Mouse (Mus musculus): ENCODE measurements around the gene Gjc2. TPM values are rescaled to one million over a fixed set of nuclear protein-coding genes. Genes with fewer than 3 reads are reported as not detected.

The Gjc2 gene
- polyA plus RNA-seq, 1 experiment from 2014 or later = 0.10 TPM

DNA sequence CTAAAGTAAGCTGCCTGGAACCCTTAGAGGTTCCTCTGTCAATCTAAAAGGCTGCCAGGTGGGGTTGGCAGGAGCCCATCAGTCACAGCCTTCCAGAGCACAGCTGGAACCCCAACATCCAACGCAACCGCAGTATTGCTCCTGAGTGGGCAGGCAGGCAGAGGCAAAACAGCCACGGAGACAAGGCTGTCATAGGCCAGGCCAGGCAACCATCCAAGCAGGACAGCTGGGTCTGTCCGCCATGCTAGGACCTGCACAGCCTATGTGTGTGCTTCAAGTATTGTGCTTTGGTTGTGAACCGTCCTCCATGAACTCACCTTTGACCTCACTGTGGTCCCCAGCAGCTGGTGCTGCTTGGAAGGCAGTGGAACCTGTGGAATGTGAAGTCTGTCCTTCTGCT, 27.1 kb downstream of the Gjc2 start:
- ATAC-seq = no peak
- Histone ChIP-seq H3K9ac (ENCODE audit: low read length) (no peak overlapping the region), H3K4me2 (ENCODE audit: low read length) (no peak overlapping the region), H3K4me3 (ENCODE audit: low read depth, low read length) (no peak overlapping the region), H3K4me1 (ENCODE audit: control insufficient read depth, insufficient read depth, low read length) (no peaks in the 10 kb centered on the region), H3K27ac (ENCODE audit: low read depth, low read length) (no peak overlapping the region), H3K9me3 (replicated peaks; ENCODE audit: control insufficient read depth, low read length) (no peaks in the 10 kb centered on the region), H3K27me3 (replicated peaks; ENCODE audit: control insufficient read depth, insufficient read depth, low read length) (no peaks in the 10 kb centered on the region), H3K36me3 (ENCODE audit: control insufficient read depth, insufficient read depth, low read length) (peaks cover 6% of the 10 kb centered on the region)
- 92% methylated on average over 5 of the region's 5 CpGs for WGBS
- DNase-seq (ENCODE audit: low spot score) = no peak

DNA sequence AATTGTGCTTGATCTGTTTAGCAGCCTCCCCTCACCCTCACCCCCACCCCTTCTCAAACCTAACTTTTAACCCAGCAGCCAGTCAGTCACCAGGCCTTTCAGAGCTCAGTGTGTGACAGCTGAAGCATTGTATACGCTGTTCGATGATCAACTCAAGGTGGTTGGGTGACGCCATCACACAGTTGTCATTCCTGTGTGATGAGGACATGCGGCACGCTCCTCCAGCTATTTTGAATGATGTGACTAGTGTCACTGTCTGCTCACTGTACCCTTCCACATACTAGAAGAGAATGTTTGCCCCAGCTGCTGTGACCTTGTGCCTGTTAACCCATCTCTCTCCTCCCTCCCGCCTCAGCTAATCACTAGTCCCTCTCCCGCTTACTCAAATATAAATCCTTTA, 28.8 kb downstream of the Gjc2 start:
- Histone ChIP-seq H3K27me3 (replicated peaks; ENCODE audit: control insufficient read depth, insufficient read depth, low read length) (no peaks in the 10 kb centered on the region), H3K4me1 (ENCODE audit: control insufficient read depth, insufficient read depth, low read length) (no peaks in the 10 kb centered on the region), H3K36me3 (ENCODE audit: control insufficient read depth, insufficient read depth, low read length) (peaks cover 6% of the 10 kb centered on the region; the same call in 1 of the 2 replicates), H3K4me2 (ENCODE audit: low read length) (no peak overlapping the region), H3K27ac (ENCODE audit: low read depth, low read length) (no peak overlapping the region), H3K9me3 (replicated peaks; ENCODE audit: control insufficient read depth, low read length) (no peaks in the 10 kb centered on the region), H3K9ac (ENCODE audit: low read length) (no peak overlapping the region), H3K4me3 (ENCODE audit: low read depth, low read length) (no peak overlapping the region)
- ATAC-seq (no peak), DNase-seq (ENCODE audit: low spot score) (no peak)
- 88% methylated on average over 7 of the region's 7 CpGs for WGBS

DNA sequence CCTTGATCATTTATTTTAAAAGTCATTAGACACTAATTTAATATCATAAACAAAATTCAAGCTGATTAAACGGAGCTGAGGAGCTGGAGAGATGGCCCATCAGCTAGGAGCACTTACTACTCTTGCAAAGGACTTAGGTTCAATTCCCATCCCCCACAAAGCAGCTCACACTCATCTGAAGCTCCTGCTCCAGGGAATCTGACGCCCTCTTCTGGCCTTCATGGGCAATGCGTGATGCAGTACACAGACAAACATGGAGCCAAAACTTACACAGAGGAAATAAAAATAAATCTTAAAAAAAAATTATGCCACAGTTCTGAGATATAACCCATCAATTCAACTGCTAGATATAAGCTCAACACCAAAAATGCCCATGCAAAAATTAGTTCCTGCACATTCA, 31.3 kb downstream of the Gjc2 start:
- 28% methylated on average over 3 of the region's 3 CpGs for WGBS
- Histone ChIP-seq H3K27me3 (replicated peaks; ENCODE audit: control insufficient read depth, insufficient read depth, low read length) (no peaks in the 10 kb centered on the region), H3K4me2 (ENCODE audit: low read length) (no peak overlapping the region), H3K36me3 (ENCODE audit: control insufficient read depth, insufficient read depth, low read length) (peaks cover 3% of the 10 kb centered on the region; the same call in 1 of the 2 replicates), H3K9me3 (replicated peaks; ENCODE audit: control insufficient read depth, low read length) (no peaks in the 10 kb centered on the region), H3K9ac (ENCODE audit: low read length) (no peak overlapping the region), H3K4me3 (ENCODE audit: low read depth, low read length) (no peak overlapping the region), H3K4me1 (ENCODE audit: control insufficient read depth, insufficient read depth, low read length) (no peaks in the 10 kb centered on the region), H3K27ac (ENCODE audit: low read depth, low read length) (no peak overlapping the region)
- no peak for ATAC-seq
- no peak for DNase-seq (ENCODE audit: low spot score)

DNA sequence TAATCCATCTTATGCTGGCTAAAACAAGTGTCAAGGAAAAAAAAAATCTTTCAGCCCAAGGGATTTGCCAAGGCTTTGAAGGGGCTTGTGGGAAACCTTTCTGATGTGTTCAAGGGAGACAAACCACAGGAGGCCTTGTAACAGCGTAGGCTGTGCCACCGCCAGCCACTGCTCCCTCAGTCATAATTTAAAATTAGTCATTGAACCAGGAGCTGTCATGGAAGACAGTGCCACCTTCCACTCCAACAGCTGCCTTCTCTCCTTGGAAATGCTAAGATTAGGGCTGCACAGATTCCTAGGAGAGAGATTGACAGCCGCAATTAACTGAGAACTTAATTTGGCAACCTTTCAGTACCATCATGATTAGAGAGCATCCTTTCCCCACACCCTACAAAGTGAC, 33.7 kb downstream of the Gjc2 start:
- ATAC-seq (no peak), DNase-seq (ENCODE audit: low spot score) (no peak)
- Histone ChIP-seq H3K9me3 (replicated peaks; ENCODE audit: control insufficient read depth, low read length) (no peaks in the 10 kb centered on the region), H3K9ac (ENCODE audit: low read length) (no peak overlapping the region), H3K4me3 (ENCODE audit: low read depth, low read length) (no peak overlapping the region), H3K36me3 (ENCODE audit: control insufficient read depth, insufficient read depth, low read length) (no peaks in the 10 kb centered on the region), H3K4me2 (ENCODE audit: low read length) (no peak overlapping the region), H3K27ac (ENCODE audit: low read depth, low read length) (no peak overlapping the region), H3K27me3 (replicated peaks; ENCODE audit: control insufficient read depth, insufficient read depth, low read length) (no peaks in the 10 kb centered on the region), H3K4me1 (ENCODE audit: control insufficient read depth, insufficient read depth, low read length) (no peaks in the 10 kb centered on the region)
- 71% methylated on average over 3 of the region's 3 CpGs for WGBS

DNA sequence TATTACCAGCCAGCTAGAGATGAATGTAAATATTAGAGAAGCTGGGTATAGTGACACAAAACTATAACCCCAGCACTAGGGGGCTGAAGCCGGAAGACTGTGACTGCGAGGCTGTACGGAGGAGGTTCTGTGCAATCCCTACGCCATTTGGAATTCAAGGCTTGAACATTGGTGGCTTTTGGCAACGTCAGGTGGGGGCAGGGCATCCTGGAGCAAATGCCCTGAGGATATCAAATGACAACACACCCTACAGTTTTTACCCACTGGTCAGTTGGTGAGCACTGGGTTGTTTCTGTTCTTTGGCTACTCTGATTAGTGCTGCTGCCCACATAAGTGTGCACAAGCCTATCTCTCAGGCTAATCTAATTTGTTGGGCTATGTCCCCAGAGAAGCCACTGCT, 40.1 kb downstream of the Gjc2 start:
- WGBS = 74% methylated on average over 5 of the region's 5 CpGs

DNA sequence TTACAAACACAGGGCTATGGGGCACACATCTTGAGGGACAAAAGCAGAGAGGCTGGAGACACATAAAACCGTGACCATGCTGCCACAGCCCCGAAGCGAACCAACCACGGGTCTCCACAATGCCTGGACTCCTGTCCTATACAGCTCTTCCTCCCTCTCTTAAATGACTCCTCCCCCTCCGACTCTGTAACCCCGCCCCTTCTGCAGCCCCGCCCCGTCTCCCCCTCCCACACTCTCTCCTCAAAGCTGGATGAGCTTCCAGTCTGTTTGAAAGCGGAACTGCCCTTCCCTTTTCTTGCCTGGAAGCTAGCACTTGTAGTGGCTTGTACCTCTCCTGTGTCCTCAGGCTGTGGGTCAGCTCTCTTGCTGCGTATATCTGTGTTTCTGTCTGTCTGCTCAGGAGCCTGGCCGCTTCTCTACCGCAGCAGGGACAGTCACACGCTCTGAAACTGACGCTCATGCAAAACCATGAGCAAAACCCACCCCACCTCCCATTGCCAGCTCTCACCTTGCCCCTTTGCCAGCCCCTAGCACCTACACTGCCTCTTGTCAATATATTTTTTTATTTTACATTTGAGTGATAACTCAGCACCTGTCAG, 41.1 kb downstream of the Gjc2 start:
- 12% methylated on average over 14 of the region's 14 CpGs for WGBS
- DNase-seq (ENCODE audit: low spot score) = no peak

More for the DNA sequence above, 40.1 kb downstream of the Gjc2 start:
- Histone ChIP-seq H3K4me1 (ENCODE audit: control insufficient read depth, insufficient read depth, low read length) (no peaks in the 10 kb centered on the region), H3K27ac (ENCODE audit: low read depth, low read length) (no peak overlapping the region), H3K36me3 (ENCODE audit: control insufficient read depth, insufficient read depth, low read length) (no peaks in the 10 kb centered on the region), H3K9ac (ENCODE audit: low read length) (no peak overlapping the region), H3K4me3 (ENCODE audit: low read depth, low read length) (no peak overlapping the region), H3K9me3 (replicated peaks; ENCODE audit: control insufficient read depth, low read length) (no peaks in the 10 kb centered on the region), H3K27me3 (replicated peaks; ENCODE audit: control insufficient read depth, insufficient read depth, low read length) (0 out of 2 replicates have a peak, but pooled peaks cover under 1% of the 10 kb centered on the region), H3K4me2 (ENCODE audit: low read length) (no peak overlapping the region)
- DNase-seq (ENCODE audit: low spot score) (no peak), ATAC-seq (no peak)

GRCm38 (mm10) chr11:59138537-59139486, 44.2 kb downstream of the Gjc2 start:
- WGBS = 73% methylated on average over 19 of the region's 19 CpGs
- no peaks in the 10 kb centered on the region for H3K4me1 ChIP-seq (ENCODE audit: control insufficient read depth, insufficient read depth, low read length)
- H3K9me3 ChIP-seq (replicated peaks; ENCODE audit: control insufficient read depth, low read length) = no peaks in the 10 kb centered on the region
- H3K4me2 ChIP-seq (ENCODE audit: low read length) = no peak overlapping the region
- H3K27ac ChIP-seq (ENCODE audit: low read depth, low read length) = no peak overlapping the region
- H3K27me3 ChIP-seq (replicated peaks; ENCODE audit: control insufficient read depth, insufficient read depth, low read length) = peaks cover 41% of the 10 kb centered on the region
- no peaks in the 10 kb centered on the region for H3K36me3 ChIP-seq (ENCODE audit: control insufficient read depth, insufficient read depth, low read length)
- ATAC-seq (no peak), DNase-seq (ENCODE audit: low spot score) (no peak)
- no peak overlapping the region for H3K4me3 ChIP-seq (ENCODE audit: low read depth, low read length)
- H3K9ac ChIP-seq (ENCODE audit: low read length) = no peak overlapping the region

More for the DNA sequence above, 41.1 kb downstream of the Gjc2 start:
- H3K27ac ChIP-seq (ENCODE audit: low read depth, low read length) = no peak overlapping the region
- no peak overlapping the region for H3K4me3 ChIP-seq (ENCODE audit: low read depth, low read length)
- no peak for ATAC-seq
- H3K36me3 ChIP-seq (ENCODE audit: control insufficient read depth, insufficient read depth, low read length) = no peaks in the 10 kb centered on the region
- H3K27me3 ChIP-seq (replicated peaks; ENCODE audit: control insufficient read depth, insufficient read depth, low read length) = peaks cover 10% of the 10 kb centered on the region; the same call in 1 of the 2 replicates
- H3K4me2 ChIP-seq (ENCODE audit: low read length) = 0 out of 2 replicates have a peak overlapping the region, but pooled peaks have one; percentile 23
- H3K9me3 ChIP-seq (replicated peaks; ENCODE audit: control insufficient read depth, low read length) = no peaks in the 10 kb centered on the region
- no peaks in the 10 kb centered on the region for H3K4me1 ChIP-seq (ENCODE audit: control insufficient read depth, insufficient read depth, low read length)
- no peak overlapping the region for H3K9ac ChIP-seq (ENCODE audit: low read length)

DNA sequence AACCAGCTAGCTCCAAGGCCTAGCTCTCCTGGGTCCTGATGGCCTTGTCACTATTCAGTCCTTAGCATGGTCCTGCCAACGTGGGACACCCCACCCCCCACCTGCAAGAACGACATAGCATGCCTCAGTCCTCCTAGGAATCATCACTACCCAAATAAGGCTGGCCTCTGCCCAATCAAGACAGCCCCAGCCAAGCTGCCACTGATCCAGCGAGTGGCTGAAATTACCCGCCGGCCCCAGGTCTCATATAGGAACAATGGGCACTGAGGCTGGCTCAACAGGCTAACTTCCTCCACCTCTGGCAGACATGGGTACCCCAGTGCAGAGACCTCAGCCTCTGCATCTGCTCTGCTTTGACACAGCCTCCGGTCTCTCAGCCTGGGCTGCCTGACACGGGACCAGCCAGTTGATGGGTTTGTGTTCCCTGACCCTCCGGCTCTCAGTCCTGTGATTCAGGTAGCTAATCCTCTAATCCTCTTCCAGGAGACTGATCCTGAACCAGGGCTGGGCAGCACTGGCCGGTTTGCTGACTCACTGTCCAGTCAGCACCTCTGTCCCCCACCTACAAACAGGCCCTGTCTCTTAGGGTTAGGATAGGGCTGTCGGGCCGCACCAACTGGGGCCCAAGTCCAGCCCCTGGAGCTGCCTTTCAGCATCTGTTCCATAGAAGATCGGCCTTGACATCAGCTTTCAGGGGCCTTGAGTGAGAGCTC, 45.9 kb downstream of the Gjc2 start:
- H3K27ac ChIP-seq (ENCODE audit: low read depth, low read length) = no peak overlapping the region
- no peaks in the 10 kb centered on the region for H3K4me1 ChIP-seq (ENCODE audit: control insufficient read depth, insufficient read depth, low read length)
- no peak overlapping the region for H3K4me2 ChIP-seq (ENCODE audit: low read length)
- H3K36me3 ChIP-seq (ENCODE audit: control insufficient read depth, insufficient read depth, low read length) = no peaks in the 10 kb centered on the region
- no peak overlapping the region for H3K4me3 ChIP-seq (ENCODE audit: low read depth, low read length)
- WGBS = 48% methylated on average over 12 of the region's 12 CpGs
- DNase-seq (ENCODE audit: low spot score) (no peak), ATAC-seq (no peak)
- no peaks in the 10 kb centered on the region for H3K9me3 ChIP-seq (replicated peaks; ENCODE audit: control insufficient read depth, low read length)
- peaks cover 48% of the 10 kb centered on the region for H3K27me3 ChIP-seq (replicated peaks; ENCODE audit: control insufficient read depth, insufficient read depth, low read length)
- H3K9ac ChIP-seq (ENCODE audit: low read length) = no peak overlapping the region

All from forebrain, embryonic 14.5 days (tissue).